Mouse (Mus musculus) midbrain, postnatal 0 days (tissue): ENCODE data around the gene Nup133. TPM values are rescaled to one million over a fixed set of nuclear protein-coding genes. Genes with fewer than 3 reads are reported as not detected.
A peak's percentile ranks its signal among the peaks of the same experiment; 100 is the strongest.

Experiments
- ATAC-seq: fragments of 200-750 bp; cut with Nextera tagmentation; 2 replicates; pipeline ENCODE4 v1.8.0; 2017; ENCODE audit warnings: moderate number of reproducible peaks, mild to moderate bottlenecking, moderate TSS enrichment, moderate library complexity; ENCODE audit not compliant: low FRiP score
- DNase-seq: peaks from one replicate; pipeline ENCODE4 v3.0.0-alpha.2; 2015; ENCODE audit warnings: low spot score
- H3K27ac ChIP-seq: fragments of 300-500 bp; sonication (generic); 2 replicates; pipeline ENCODE4 v1.5.1; 2014; ENCODE audit warnings: low read depth, mild to moderate bottlenecking, low read length, mixed read lengths
- H3K27me3 ChIP-seq: fragments of 300-500 bp; sonication (generic); 2 replicates; pipeline ENCODE4 v1.6.1; 2014; ENCODE audit warnings: low read length, control low read depth, mixed read lengths; ENCODE audit not compliant: insufficient read depth
- H3K36me3 ChIP-seq: fragments of 300-500 bp; sonication (generic); 2 replicates; pipeline ENCODE4 v1.6.1; 2014; ENCODE audit warnings: low read length, control low read depth, mixed read lengths; ENCODE audit not compliant: insufficient read depth
- H3K4me1 ChIP-seq: fragments of 300-500 bp; sonication (generic); 2 replicates; pipeline ENCODE4 v1.6.1; 2014; ENCODE audit warnings: mild to moderate bottlenecking, control low read depth, antibody characterized with exemption, low read length, mixed read lengths; ENCODE audit not compliant: insufficient read depth
- H3K4me2 ChIP-seq: fragments of 300-500 bp; sonication (generic); 2 replicates; pipeline ENCODE4 v1.6.1; 2014; ENCODE audit warnings: low read depth, mild to moderate bottlenecking, low read length, mixed read lengths; ENCODE audit not compliant: poor library complexity, severe bottlenecking
- H3K4me3 ChIP-seq: fragments of 300-500 bp; sonication (generic); 2 replicates; pipeline ENCODE4 v1.5.1; 2014; ENCODE audit warnings: low read depth, mild to moderate bottlenecking, low read length, moderate library complexity
- H3K9ac ChIP-seq: fragments of 300-500 bp; sonication (generic); replicated peaks from 2 replicates; pipeline ENCODE4 v1.6.1; 2014; ENCODE audit warnings: mild to moderate bottlenecking, low read length, moderate library complexity, mixed read lengths; ENCODE audit not compliant: poor library complexity, severe bottlenecking
- H3K9me3 ChIP-seq: fragments of 300-500 bp; sonication (generic); 2 replicates; pipeline ENCODE4 v1.6.1; 2016; ENCODE audit warnings: low read length, control low read depth
- CTCF ChIP-seq: IDR thresholded peaks from 2 replicates; pipeline ENCODE4 v1.5.1; 2016; ENCODE audit warnings: antibody characterized with exemption, mild to moderate bottlenecking
- WGBS: fragments of 180-500 bp; shearing (Covaris S2); extraction: QIAGEN DNeasy Blood & Tissue Kit; methylation state at CpG from one replicate; pipeline ENCODE4 v1.1.7; 2014; 5-methylcytosine and 5-hydroxymethylcytosine counted together
- polyA plus RNA-seq: library from polyadenylated mRNA; unstranded; fragments of >200 nt; fragmentation: Nextera tagmentation; extraction: Ambion mirVana; gene quantifications from 2 replicates; pipeline ENCODE4 v1.2.1, GENCODE M21; 2015
- total RNA-seq: library from RNA; depleted of rRNA; stranded (reverse); fragments of >200 nt; gene quantifications from 2 replicates; pipeline ENCODE4 v1.2.3, GENCODE M21; 2014; rRNA removed

Gene Nup133
- total and polyA plus RNA-seq, 2 experiments from 2014 or later, result 16.1 to 19.4 TPM

GRCm38 (mm10) chr8:123854252-123854651 is 94.8 kb downstream of the Nup133 start:
- Histone ChIP-seq H3K4me3 (no peak overlapping the region), H3K27me3 (no peaks in the 10 kb centered on the region), H3K36me3 (no peaks in the 10 kb centered on the region), H3K27ac (no peak overlapping the region), H3K4me2 (no peak overlapping the region), H3K9ac (no peak overlapping the region), H3K4me1 (no peaks in the 10 kb centered on the region), H3K9me3 (no peaks in the 10 kb centered on the region)
- ATAC-seq, result no peak
- no peak for DNase-seq
- 94% methylated on average over 1 of the region's 1 CpGs for WGBS
- TF ChIP-seq CTCF, result no peak

- WGBS, result 70% methylated on average over 5 of the region's 5 CpGs
- H3K4me2 ChIP-seq, result no peak overlapping the region
- ATAC-seq (no peak), DNase-seq (peak; percentile 22)
- H3K4me3 ChIP-seq, result no peak overlapping the region
- no peak for TF ChIP-seq CTCF
- H3K9ac ChIP-seq, result no peak overlapping the region
- H3K4me1 ChIP-seq, result no peaks in the 10 kb centered on the region
- no peaks in the 10 kb centered on the region for H3K9me3 ChIP-seq
- H3K27me3 ChIP-seq, result no peaks in the 10 kb centered on the region
- H3K36me3 ChIP-seq, result no peaks in the 10 kb centered on the region
- no peak overlapping the region for H3K27ac ChIP-seq
Measured at GRCm38 (mm10) chr8:123851590-123851989, 97.5 kb downstream of the Nup133 start.

GRCm38 (mm10) chr8:123849352-123849751 is 99.7 kb downstream of the Nup133 start:
- TF ChIP-seq CTCF, result no peak
- DNase-seq, result no peak
- H3K36me3 ChIP-seq, result no peaks in the 10 kb centered on the region
- no peaks in the 10 kb centered on the region for H3K4me1 ChIP-seq
- H3K4me2 ChIP-seq, result no peak overlapping the region
- H3K9me3 ChIP-seq, result no peaks in the 10 kb centered on the region
- H3K27me3 ChIP-seq, result no peaks in the 10 kb centered on the region
- no peak overlapping the region for H3K9ac ChIP-seq
- H3K4me3 ChIP-seq, result no peak overlapping the region
- WGBS, result 86% methylated on average over 4 of the region's 4 CpGs
- ATAC-seq, result no peak
- no peak overlapping the region for H3K27ac ChIP-seq

- WGBS, result 72% methylated on average over 3 of the region's 3 CpGs
- H3K4me2 ChIP-seq, result no peak overlapping the region
- no peaks in the 10 kb centered on the region for H3K27me3 ChIP-seq
- ATAC-seq (no peak), DNase-seq (no peak)
- H3K4me3 ChIP-seq, result no peak overlapping the region
- H3K9ac ChIP-seq, result no peak overlapping the region
- H3K36me3 ChIP-seq, result no peaks in the 10 kb centered on the region
- H3K4me1 ChIP-seq, result no peaks in the 10 kb centered on the region
- H3K9me3 ChIP-seq, result no peaks in the 10 kb centered on the region
- no peak overlapping the region for H3K27ac ChIP-seq
- no peak for TF ChIP-seq CTCF
Measured at GRCm38 (mm10) chr8:123847546-123847945, 101.5 kb downstream of the Nup133 start.

Other genes with a start within 250 kb of the Nup133 start
- 54.2 and 59.8 TPM in 2 replicates for gene Rab4a, start 143.3 kb downstream of the Nup133 start, total RNA-seq
- 97.7 and 101 TPM in 2 replicates for gene Rab4a, start 143.3 kb downstream of the Nup133 start, polyA plus RNA-seq
- gene Ccsap, start 89.1 kb downstream of the Nup133 start, total RNA-seq, result 9.9 and 16.3 TPM in 2 replicates
- gene Ccsap, start 89.1 kb downstream of the Nup133 start, polyA plus RNA-seq, result 5.2 and 5.5 TPM in 2 replicates
- 12.3 and 22.7 TPM in 2 replicates for gene Acta1, start 54.5 kb downstream of the Nup133 start, total RNA-seq
- 18.9 and 19.5 TPM in 2 replicates for gene Acta1, start 54.5 kb downstream of the Nup133 start, polyA plus RNA-seq
- 43.4 and 52.7 TPM in 2 replicates for gene Abcb10, start 33.9 kb upstream of the Nup133 start, total RNA-seq
- 14.7 and 14.8 TPM in 2 replicates for gene Abcb10, start 33.9 kb upstream of the Nup133 start, polyA plus RNA-seq
- 35.7 and 37.1 TPM in 2 replicates for gene Taf5l, start 72.1 kb upstream of the Nup133 start, total RNA-seq
- 18.6 and 19.5 TPM in 2 replicates for gene Taf5l, start 72.1 kb upstream of the Nup133 start, polyA plus RNA-seq
- gene Urb2, start 72.2 kb upstream of the Nup133 start, total RNA-seq, result 12.0 and 13.2 TPM in 2 replicates
- 1.5 and 1.8 TPM in 2 replicates for gene Urb2, start 72.2 kb upstream of the Nup133 start, polyA plus RNA-seq